Mouse (Mus musculus) cerebellum, postnatal 10 days (tissue): ENCODE measurements around the gene Atp6v0a1.

ENCODE experiments used
- DNase-seq, 2 experiments: peaks; one replicate each; pipeline ENCODE4 v3.0.0; 2021; ENCODE audit warnings: mixed read lengths in 2 of 2

The Atp6v0a1 gene

DNA sequence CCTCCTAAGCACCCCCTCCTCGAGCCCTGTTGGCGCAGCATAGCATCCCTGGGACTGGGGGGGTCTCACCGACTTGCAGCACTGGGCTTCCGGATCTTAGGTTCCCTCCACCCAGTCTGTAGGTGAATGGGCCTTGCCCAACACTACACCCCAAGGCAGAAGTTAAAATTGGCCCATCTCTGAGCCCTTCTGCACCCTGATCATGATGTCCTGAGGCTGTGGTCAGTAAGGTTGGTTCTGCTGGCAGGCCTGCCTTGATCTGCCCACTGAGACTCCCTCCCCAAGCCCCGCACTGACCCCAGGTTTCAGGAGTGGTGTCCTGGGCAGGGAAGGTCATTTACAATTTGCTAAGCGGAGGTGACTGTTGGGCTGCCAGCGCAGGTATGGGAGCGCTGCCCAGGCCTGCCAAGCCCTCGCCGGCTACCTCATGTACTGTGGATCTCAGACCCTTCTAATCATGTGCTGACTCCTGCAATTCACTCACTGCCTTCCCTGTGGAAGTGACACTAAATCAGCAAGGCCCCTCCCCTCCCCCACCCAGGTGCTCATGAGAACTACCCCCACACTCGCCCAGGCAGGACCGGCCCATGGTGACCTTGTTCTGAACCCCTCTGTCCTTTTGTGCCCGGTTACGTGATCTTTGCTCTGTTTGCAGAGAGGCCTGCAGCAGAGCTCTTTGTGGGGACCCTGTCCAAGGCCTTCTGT is 53.9 kb downstream of the Atp6v0a1 start:
- peak in 1 of 2 experiments; percentile 59 for DNase-seq

GRCm38 (mm10) chr11:101063676-101064327 is 54.5 kb downstream of the Atp6v0a1 start:
- peak; percentile 82 to 89 for DNase-seq

DNA sequence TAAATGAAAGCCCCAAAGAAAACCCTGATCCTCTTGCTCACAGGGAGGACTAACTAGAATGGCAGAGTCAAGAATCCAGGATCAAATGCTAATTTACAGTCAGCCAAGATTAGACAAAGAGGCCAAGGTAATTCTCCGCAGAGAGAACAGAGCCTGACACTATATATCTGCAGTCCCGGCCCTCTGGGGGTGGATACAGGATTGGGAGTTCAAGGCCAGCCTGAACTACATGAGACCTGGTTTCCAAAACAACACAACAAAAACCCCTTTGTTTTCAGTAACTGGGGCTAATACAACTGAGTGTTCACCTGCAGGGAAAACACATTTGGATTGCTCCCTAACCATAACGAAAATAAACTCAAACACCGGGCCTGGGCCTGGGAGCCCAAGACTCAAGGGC is 55.2 kb downstream of the Atp6v0a1 start:
- DNase-seq = no peak

DNA sequence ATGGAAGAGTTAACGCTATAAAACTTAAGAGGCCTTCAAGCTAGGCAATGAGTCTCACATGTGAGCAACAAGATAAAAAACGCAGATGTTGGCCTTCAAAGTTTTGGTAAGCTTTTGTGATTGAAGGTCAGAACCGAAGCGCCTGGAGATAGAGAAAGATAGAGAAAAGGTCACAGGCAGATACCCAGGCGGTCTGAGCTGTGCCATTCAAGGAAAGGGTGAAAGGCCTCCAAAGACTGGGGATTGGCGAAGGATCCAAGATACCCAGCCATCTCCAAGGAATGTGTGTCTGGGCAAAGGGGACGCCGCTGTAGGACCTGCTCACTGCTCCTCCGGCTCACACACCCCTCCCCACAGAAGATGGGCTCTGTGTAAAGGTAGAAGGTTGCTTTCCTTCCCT is 55.8 kb downstream of the Atp6v0a1 start:
- no peak for DNase-seq

DNA sequence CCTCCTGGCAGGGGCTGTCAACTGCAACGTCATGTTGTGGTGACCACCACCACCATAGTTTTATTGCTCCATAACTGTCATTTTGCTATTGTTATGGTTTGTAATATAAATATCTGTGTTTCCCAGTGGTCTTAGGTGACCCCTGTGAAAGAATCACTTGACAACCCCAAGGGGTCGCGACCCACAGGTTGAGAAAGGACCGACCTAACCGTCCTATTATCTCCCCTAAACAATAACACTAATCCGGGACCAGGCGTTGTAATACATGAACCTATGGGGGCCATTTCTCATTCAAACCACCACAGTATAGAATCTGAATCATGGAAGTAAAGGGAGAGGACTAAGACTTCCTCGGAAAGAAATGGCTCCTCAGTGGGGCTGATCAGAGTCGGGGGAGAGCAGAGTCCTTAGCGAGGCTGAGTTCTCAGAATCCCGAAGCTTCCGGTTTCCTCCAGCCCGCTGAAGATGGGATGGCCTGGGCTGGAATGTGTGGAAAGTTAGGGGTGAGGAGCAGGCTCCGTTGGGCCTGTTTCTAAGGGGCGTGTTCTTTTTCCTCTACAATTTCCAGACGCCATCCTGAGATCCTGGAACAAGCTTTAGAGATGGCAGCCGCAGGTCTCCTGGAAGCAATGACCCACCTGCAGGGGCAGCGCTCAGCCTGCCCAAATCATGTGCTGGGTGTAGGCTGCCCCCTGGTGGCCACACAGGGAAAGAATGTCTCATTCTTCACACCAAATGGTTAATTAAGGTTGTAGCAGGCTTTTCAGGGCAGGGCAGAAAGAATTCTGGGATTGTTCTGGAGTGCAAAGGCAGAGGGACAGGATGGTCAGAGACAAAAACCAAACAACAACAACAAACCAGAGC is 57.5 kb downstream of the Atp6v0a1 start:
- peak; percentile 96 to 97 for DNase-seq

DNA sequence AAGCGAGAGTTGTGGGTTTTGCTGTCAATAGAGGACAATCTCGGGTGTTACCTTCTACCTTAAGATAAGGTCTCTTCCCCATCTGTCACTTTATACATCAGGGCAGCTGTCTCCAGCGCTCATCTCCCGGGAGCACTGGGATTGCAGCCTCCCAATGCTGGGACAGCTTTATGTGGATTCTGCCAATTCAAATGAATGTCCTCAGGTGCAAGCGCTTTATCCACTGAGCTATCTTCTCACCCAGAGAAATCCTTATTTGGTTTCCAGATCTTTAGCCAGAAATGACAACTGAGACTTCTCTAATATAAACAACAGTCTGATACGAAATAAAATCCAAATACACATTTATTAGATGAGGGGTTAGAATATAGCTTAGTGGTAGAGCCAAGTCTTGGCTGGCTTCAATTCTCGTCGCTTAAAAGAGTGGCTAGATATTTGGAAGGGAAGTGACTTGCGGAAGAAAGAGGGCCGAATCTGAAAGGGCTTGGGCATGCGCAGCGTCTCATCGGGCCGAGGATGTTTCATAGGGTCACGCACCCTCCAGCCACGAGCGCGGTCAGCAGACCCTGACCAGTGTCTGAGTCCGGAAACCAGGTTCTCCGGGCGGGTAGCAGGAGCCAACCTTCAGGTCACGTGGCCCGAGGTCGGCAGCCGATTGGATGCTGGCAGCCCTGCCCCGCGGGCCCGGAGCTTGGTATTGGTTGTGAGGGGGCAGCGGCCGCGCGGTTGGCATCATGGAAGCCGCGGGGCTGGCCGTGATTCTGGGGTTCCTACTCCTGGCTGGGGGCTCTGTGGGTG is 60.3 kb downstream of the Atp6v0a1 start, which contains the start of gene Naglu:
TSS of gene Naglu (plus strand) at position 622 of the 798 bp plus-strand sequence.
- peak; percentile 98 to 99 for DNase-seq

DNA sequence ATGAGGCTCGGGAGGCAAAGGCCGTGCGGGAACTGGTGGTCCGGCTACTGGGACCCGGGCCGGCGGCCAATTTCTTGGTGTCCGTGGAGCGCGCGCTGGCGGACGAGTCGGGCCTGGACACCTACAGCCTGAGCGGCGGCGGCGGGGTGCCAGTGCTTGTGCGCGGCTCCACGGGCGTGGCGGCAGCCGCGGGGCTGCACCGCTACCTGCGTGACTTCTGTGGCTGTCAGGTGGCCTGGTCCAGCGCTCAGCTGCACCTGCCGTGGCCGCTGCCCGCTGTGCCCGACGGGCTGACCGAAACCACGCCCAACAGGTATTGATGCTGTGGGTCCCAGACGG is 60.9 kb downstream of the Atp6v0a1 start:
- DNase-seq = no peak

DNA sequence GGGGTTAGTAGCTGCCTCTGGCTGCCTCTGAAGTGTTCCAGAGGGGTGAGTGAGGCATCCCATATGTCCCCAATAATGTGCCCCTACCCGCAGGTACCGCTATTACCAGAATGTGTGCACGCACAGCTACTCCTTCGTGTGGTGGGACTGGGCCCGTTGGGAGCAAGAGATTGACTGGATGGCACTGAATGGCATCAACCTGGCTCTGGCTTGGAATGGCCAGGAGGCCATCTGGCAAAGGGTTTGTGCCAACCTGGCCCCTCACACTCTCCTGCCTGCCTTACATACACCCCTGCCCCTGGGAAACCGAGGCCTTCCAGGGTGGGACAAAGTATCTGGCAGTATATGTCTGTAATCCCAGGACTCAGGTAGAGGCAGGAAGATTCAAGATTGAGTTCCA is 61.7 kb downstream of the Atp6v0a1 start:
- peak; percentile 73 to 78 for DNase-seq

DNA sequence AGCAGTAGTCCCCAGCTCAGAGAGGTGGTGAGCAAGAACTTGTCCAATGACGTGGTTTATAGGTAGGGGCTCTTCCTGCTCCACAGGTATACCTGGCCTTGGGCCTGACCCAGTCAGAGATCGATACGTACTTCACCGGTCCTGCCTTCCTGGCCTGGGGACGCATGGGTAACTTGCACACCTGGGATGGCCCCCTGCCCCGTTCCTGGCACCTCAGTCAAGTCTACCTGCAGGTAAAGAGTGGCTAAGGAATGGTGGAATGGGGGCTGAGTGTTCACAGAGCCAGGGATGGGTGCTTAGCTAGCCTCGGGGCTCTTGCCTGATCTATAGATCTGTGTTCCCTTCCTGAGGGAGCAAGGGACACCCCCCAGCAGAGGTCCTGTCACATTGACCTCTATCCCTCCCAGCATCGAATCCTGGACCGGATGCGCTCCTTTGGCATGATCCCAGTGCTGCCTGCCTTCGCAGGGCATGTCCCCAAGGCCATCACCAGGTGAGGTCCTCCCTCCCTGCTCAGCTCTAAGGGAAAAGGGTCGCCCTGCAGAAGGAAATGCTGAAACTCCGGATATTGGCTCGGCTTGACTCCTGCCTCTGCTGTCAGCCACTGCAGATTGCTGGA is 62.7 kb downstream of the Atp6v0a1 start:
- DNase-seq = peak in 1 of 2 experiments; percentile 40

- DNase-seq = peak in 1 of 2 experiments; percentile 17
Measured at GRCm38 (mm10) chr11:101078121-101078520, 68.9 kb downstream of the Atp6v0a1 start, which contains the start of gene Hsd17b1. TSS of gene Hsd17b1 (plus strand) at chr11:101078411.

DNA sequence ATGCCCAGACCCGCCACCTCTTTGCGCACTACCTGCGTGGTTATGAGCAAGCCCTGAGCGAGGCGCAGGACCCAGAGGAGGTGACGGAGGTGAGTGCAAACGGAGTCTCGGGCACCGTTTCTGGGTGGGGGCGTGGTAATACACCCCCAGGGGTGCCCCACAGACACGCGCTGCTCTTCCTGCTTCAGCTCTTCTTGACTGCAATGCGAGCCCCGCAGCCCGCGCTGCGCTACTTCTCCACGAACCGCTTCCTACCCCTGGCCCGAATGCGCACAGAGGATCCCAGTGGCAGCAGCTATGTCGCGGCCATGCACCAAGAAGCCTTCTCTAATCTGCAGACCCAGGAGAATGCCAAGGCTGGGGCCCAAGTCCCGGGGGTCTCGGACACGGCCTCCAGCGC is 70.5 kb downstream of the Atp6v0a1 start:
- peak in 1 of 2 experiments; percentile 30 for DNase-seq

DNA sequence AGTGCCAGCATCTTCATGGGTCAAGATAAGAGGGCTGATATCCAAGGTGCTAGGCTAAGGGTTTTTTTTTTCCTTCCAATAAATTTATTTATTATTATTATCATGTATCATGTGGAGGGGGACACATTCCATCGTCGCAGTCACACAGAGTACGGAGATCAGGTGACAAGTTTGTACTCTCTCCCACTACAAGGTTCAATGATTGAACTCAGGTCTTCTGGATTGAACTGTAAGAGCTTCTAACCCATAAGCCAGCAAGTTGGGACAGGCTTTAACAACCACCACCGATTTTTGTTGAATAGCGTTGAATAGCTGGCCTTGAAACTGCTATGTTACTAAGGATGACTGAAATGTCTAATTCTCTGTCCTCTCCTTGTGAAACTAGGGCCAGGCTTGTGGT is 71.2 kb downstream of the Atp6v0a1 start:
- DNase-seq = no peak

- DNase-seq = no peak
Measured at GRCm38 (mm10) chr11:101081659-101082058, 72.4 kb downstream of the Atp6v0a1 start.

- peak; percentile 95 for DNase-seq
Measured at GRCm38 (mm10) chr11:101082208-101083082, 73.2 kb downstream of the Atp6v0a1 start, which contains the start of gene Coasy. TSS of gene Coasy (plus strand) at chr11:101082565.

- DNase-seq = peak in 1 of 2 experiments; percentile 58
Measured at GRCm38 (mm10) chr11:101083083-101083697, 73.9 kb downstream of the Atp6v0a1 start.

DNA sequence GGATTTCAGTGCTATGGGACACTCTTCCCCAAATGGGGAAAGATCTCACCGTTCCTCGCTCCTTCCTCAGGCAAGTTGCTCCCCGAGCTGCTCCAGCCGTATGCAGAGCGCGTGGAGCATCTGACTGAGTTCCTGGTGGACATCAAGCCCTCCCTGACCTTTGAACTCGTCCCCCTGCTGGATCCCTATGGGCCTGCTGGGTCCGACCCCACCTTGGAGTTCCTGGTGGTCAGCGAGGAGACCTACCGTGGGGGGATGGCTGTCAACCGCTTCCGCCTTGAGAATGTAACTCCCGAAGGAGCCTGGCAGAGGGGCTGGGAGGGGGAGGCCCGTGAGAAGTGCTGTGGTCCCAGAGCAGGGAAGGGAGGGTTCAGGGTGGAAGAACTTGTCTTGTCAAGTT is 75.0 kb downstream of the Atp6v0a1 start:
- peak in 1 of 2 experiments; percentile 9 for DNase-seq

GRCm38 (mm10) chr11:101084811-101085210 is 75.6 kb downstream of the Atp6v0a1 start:
- DNase-seq = no peak

- DNase-seq = no peak
Measured at GRCm38 (mm10) chr11:101085617-101086322, 76.5 kb downstream of the Atp6v0a1 start.

DNA sequence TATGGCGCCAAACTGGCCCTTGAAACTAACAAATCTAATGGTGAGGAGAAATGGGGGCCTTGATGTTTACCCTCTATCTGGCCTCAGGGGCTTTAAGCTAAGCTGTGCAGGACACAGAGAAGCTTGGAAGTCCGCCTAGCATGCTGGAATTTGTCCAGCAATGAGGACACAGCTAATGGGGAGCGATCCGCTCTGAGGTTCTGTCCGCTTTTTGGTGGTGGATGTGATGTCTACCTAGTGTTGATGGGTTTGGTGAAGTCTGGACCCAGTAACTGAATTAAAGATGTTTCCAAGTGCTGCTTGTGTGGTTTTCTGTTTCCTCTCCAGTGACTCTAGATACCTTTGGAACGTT is 77.0 kb downstream of the Atp6v0a1 start:
- DNase-seq = peak; percentile 75 to 77
